9 mouse cellular contexts compared by ENCODE assay signal in genomic region chr8:12928033-12928432, GRCm38 (mm10). TPM values are rescaled to one million over a fixed set of nuclear protein-coding genes. Genes with fewer than 3 reads are reported as not detected.
DNase-seq lines count a peak whose midpoint lies in the region; ATAC-seq and TF ChIP-seq lines count a peak whose summit lies in the region.
"Had no signal": no experiment of that assay in that cellular context is flagged by ENCODE, and none has a peak within 500 bp of the region (broad histone marks: within the 10 kb centered on the region; RNA-seq: fewer than 3 reads in every experiment).

No protein-coding gene starts in this region.

- peaks cover 7% of the 10 kb centered on the region; the same call in 1 of the 2 replicates for H3K4me1 ChIP-seq in heart, embryonic 15.5 days (replicated peaks)
- H3K4me1 ChIP-seq in lung, adult 2 months (ENCODE audit: control insufficient read depth, insufficient read depth, low read length) = peaks cover 13% of the 10 kb centered on the region
- H3K4me1 ChIP-seq in cerebellum, adult 2 months (ENCODE audit: control insufficient read depth, insufficient read depth, low read length) = peaks cover 72% of the 10 kb centered on the region
- H3K4me1 ChIP-seq in intestine, embryonic 16.5 days (ENCODE audit: control insufficient read depth, insufficient read depth, low read length) = peaks cover 33% of the 10 kb centered on the region

- no peak for TF ChIP-seq POLR2A in lung, adult 2 months (IDR thresholded peaks at IDR 0.05; ENCODE audit: borderline replicate concordance, extremely low read depth, low read depth, low read length)
- 0 out of 2 replicates have a peak, but pooled peaks have one; percentile 26 for TF ChIP-seq POLR2A in cerebellum, adult 2 months (IDR thresholded peaks at IDR 0.05; ENCODE audit: borderline replicate concordance, insufficient read depth, low read length)

- 83% methylated on average over 8 of the region's 8 CpGs for WGBS in heart, embryonic 15.5 days
- 73% methylated on average over 8 of the region's 8 CpGs for WGBS in lung, adult 2 months
- WGBS in cerebellum, adult 2 months = 8% methylated on average over 8 of the region's 8 CpGs
- WGBS in intestine, embryonic 16.5 days = 81% methylated on average over 8 of the region's 8 CpGs

- no peak overlapping the region for H3K27ac ChIP-seq in heart, embryonic 15.5 days
- peak overlapping the region; percentile 74 for H3K27ac ChIP-seq in cerebellum, adult 2 months (ENCODE audit: insufficient read depth, low read length)
- no peak overlapping the region for H3K27ac ChIP-seq in intestine, embryonic 16.5 days (ENCODE audit: low read length)
- H3K27ac ChIP-seq: liver, embryonic 14.5 days had no signal

- no peaks in the 10 kb centered on the region for H3K36me3 ChIP-seq in heart, embryonic 15.5 days
- H3K36me3 ChIP-seq in intestine, embryonic 16.5 days (ENCODE audit: control insufficient read depth, insufficient read depth, low read length) = no peaks in the 10 kb centered on the region

- H3K27me3 ChIP-seq in heart, embryonic 15.5 days = peaks cover 5% of the 10 kb centered on the region
- H3K27me3 ChIP-seq in cerebellum, adult 2 months (ENCODE audit: control insufficient read depth, insufficient read depth, low read length) = no peaks in the 10 kb centered on the region
- H3K27me3 ChIP-seq in intestine, embryonic 16.5 days (replicated peaks; ENCODE audit: control insufficient read depth, insufficient read depth, low read length) = no peaks in the 10 kb centered on the region

- intact Hi-C loops in heart, postnatal 14 days (cut with DNase I) = no loop called here

- no peak for DNase-seq in heart, postnatal 14 days
- no peak for DNase-seq in lung, adult 2 months
- no peak for DNase-seq in lung, postnatal 10 days
- peak; percentile 72 to 75 for DNase-seq in cerebellum, adult 2 months
- DNase-seq in spleen, adult 18-20 months = no peak
- no peak for DNase-seq in urinary bladder, postnatal 25 days (ENCODE audit: low spot score)

- H3K4me2 ChIP-seq in heart, embryonic 15.5 days = peak overlapping the region; percentile 33
- H3K4me2 ChIP-seq in intestine, embryonic 16.5 days (ENCODE audit: low read depth, low read length) = peak overlapping the region; percentile 22; the same call in 1 of the 2 replicates

- no peak for ATAC-seq in heart, embryonic 15.5 days (replicated peaks; ENCODE audit: insufficient number of reproducible peaks, insufficient read depth, low FRiP score, low read depth)
- no peak for ATAC-seq in intestine, embryonic 16.5 days

- no peak for TF ChIP-seq CTCF in lung, adult 2 months (IDR thresholded peaks at IDR 0.05; ENCODE audit: insufficient read depth, low read length)
- TF ChIP-seq CTCF in cerebellum, adult 2 months (IDR thresholded peaks at IDR 0.05; ENCODE audit: borderline replicate concordance, insufficient read depth, low read depth, low read length) = no peak

- 0 out of 2 replicates have a peak overlapping the region, but pooled peaks have one; percentile 16 for H3K4me3 ChIP-seq in heart, embryonic 15.5 days
- peak overlapping the region; percentile 80 for H3K4me3 ChIP-seq in lung, adult 2 months (replicated peaks; ENCODE audit: extremely low read depth, low read depth, low read length)
- no peak overlapping the region for H3K4me3 ChIP-seq in cerebellum, adult 2 months (replicated peaks; ENCODE audit: insufficient read depth, low read depth, low read length)
- H3K4me3 ChIP-seq in intestine, embryonic 16.5 days (ENCODE audit: low read length) = no peak overlapping the region; the same call in 1 of the 2 replicates

- H3K9ac ChIP-seq in heart, embryonic 15.5 days = no peak overlapping the region
- H3K9ac ChIP-seq in intestine, embryonic 16.5 days (ENCODE audit: low read depth, low read length) = no peak overlapping the region
- H3K9ac ChIP-seq: liver, embryonic 14.5 days had no signal

- no peaks in the 10 kb centered on the region for H3K9me3 ChIP-seq in heart, embryonic 15.5 days (replicated peaks)
- H3K9me3 ChIP-seq in intestine, embryonic 16.5 days (ENCODE audit: control insufficient read depth, low read length) = no peaks in the 10 kb centered on the region

RNA-seq across cellular contexts. Expression of gene Mcf2l, which starts 54.4 kb away (rescaled TPM):
- 9.0 and 9.9 TPM in 2 replicates for polyA plus RNA-seq in heart, embryonic 15.5 days (2015; fragmentation: Nextera tagmentation; extraction: Ambion mirVana)
- 100 to 1,000 TPM; 104 to 109 TPM for total RNA-seq in heart, postnatal 14 days (2021)
- 42.8 and 65.2 TPM in 2 replicates for polyA plus RNA-seq in lung, adult 2 months (2012; rRNA removed)
- 150 and 158 TPM in 2 replicates for polyA plus RNA-seq in cerebellum, adult 2 months (2012; rRNA removed)
- polyA plus RNA-seq in intestine, embryonic 16.5 days (2015; fragmentation: Nextera tagmentation; extraction: Ambion mirVana) = 13.3 and 14.1 TPM in 2 replicates

Comparison
In these comparisons a context has a peak if more than half of its experiments do, and no peak if none do; other contexts are left out.
1. H3K4me3 ChIP-seq: peak in heart, embryonic 15.5 days (single experiment) and lung, adult 2 months (single experiment); none in cerebellum, adult 2 months (single experiment) and intestine, embryonic 16.5 days (single experiment).
2. DNase-seq: peak in cerebellum, adult 2 months (2 of 2); none in heart, postnatal 14 days (0 of 2), lung, adult 2 months (single experiment), lung, postnatal 10 days (single experiment), spleen, adult 18-20 months (0 of 2) and urinary bladder, postnatal 25 days (single experiment).